Mouse (Mus musculus) bone marrow macrophage, adult 2 months (primary cell): ENCODE results near the gene Nbl1.
A peak's percentile ranks its signal among the peaks of the same experiment; 100 is the strongest.

Experiments
- CTCF ChIP-seq: IDR thresholded peaks from 2 replicates; pipeline ENCODE4 v1.5.1; 2012; ENCODE audit warnings: low read depth, mild to moderate bottlenecking, low read length, moderate library complexity
- POLR2A ChIP-seq: IDR thresholded peaks from 2 replicates; pipeline ENCODE4 v1.6.1; 2012; ENCODE audit warnings: mild to moderate bottlenecking, low read depth, low read length, borderline replicate concordance

DNA sequence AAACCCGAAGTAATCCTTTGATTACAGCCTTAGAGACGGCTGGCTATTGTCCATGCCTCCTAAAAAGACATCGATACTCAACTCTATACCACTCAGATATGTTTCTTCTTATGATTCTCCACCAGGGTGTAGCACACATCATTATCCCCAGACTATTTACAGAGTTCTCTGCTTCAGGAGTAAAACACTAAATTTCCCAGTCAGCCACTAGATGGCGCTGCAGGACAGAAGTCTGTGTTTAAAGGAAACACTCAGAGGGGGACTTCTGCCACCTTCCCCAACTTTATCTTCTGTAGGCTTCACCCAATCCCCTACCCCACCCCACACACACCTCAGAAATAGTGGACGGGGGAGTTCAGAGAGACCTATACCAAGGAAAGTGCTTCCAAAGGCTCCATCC is 6.8 kb downstream of the Nbl1 start:
- TF ChIP-seq CTCF: peak; percentile 50
- no peak for TF ChIP-seq POLR2A
